Mouse (Mus musculus) brown adipose tissue, adult 24 weeks (tissue): ENCODE measurements around the gene Il11ra1. TPM values are rescaled to one million over a fixed set of nuclear protein-coding genes. Genes with fewer than 3 reads are reported as not detected.
A peak's percentile ranks its signal among the peaks of the same experiment; 100 is the strongest.

Experiments
- H3K27ac ChIP-seq: fragments of 200-500 bp; replicated peaks from 2 replicates; pipeline ENCODE4 v1.5.1; 2012; ENCODE audit warnings: low read depth, mild to moderate bottlenecking, low read length
- H3K4me1 ChIP-seq: fragments of 200-500 bp; 2 replicates; pipeline ENCODE4 v1.6.1; 2012; ENCODE audit warnings: low read length, mixed read lengths; ENCODE audit not compliant: control insufficient read depth, insufficient read depth, insufficient read length
- H3K4me3 ChIP-seq: fragments of 200-500 bp; 2 replicates; pipeline ENCODE4 v1.5.1; 2012; ENCODE audit warnings: low read depth, mild to moderate bottlenecking, low read length, moderate library complexity; ENCODE audit not compliant: insufficient read depth
- polyA plus RNA-seq: library from polyadenylated mRNA; stranded (reverse); fragments of >200 nt; gene quantifications from 2 replicates; pipeline ENCODE4 v1.2.4, GENCODE M21; 2012; ENCODE audit not compliant: missing spikeins, insufficient read depth, insufficient read length

The Il11ra1 gene
- polyA plus RNA-seq, 1 experiment: 56.1 TPM

DNA sequence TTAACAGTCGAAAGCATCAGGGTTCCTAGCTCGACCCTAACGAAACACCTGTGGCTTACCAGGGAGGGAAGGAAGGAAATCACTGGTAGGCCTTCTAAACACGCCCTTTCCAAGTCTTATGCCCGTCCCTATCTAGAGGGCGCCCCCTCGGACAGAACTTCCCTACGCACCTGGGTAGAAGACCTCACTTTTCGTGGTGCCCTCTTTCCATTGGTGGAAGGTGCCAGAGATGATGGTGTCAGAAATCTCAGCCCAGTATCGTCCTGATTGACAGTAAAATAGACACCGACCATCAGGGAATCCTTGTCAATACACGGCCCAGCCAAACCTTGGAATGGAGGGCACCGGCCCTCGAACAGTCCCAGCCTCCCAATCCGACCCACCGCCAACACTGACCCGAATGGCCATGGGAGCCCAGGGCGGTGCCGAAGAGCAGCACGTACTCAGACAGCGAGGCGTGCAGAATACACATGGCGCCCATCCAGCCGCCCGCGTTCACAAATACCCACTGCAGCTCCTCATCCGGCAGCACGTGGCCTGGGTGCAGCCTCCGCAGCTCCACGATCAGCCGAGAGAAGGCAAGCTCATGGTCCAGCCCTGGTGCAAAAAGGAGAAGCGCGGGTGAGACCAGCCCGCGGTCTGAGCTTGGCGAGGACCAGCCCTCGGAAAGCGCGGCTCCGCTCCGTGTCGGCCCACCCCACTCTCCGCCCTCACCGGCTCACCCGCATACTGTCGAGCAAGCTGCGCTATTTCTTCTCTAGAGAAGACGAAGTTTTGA, 40.8 kb downstream of the Il11ra1 start:
- H3K4me1 ChIP-seq: peaks cover 8% of the 10 kb centered on the region; the same call in 1 of the 2 replicates
- peak overlapping the region; percentile 93 for H3K4me3 ChIP-seq
- H3K27ac ChIP-seq: peak overlapping the region; percentile 77

GRCm38 (mm10) chr4:41741158-41741560, 41.4 kb downstream of the Il11ra1 start:
- Histone ChIP-seq H3K4me3 (peak overlapping the region; percentile 93), H3K4me1 (peaks cover 8% of the 10 kb centered on the region; the same call in 1 of the 2 replicates), H3K27ac (peak overlapping the region; percentile 77)

DNA sequence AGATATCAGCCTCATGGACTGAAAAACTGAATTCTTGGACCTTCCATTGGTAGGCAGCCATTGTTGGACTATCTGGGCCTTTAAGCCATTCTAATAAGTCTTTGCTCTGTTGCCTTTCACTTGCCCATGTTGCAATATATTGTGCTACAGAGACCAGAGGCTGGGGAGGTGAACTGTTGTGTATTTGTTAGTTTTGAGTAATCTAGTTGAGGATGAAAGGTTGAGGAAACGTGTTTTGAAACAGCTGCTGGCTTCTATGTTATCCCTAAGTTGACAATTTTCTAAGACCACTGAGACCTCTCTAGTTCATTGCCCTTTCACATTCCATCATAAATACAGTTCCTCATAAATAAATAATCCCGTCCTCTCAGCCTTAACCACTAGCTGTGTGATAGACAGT, 44.3 kb downstream of the Il11ra1 start:
- peaks cover 8% of the 10 kb centered on the region; the same call in 1 of the 2 replicates for H3K4me1 ChIP-seq
- no peak overlapping the region for H3K4me3 ChIP-seq
- H3K27ac ChIP-seq: no peak overlapping the region

- Histone ChIP-seq H3K4me1 (peaks cover 6% of the 10 kb centered on the region; the same call in 1 of the 2 replicates), H3K4me3 (no peak overlapping the region), H3K27ac (no peak overlapping the region)
Measured at GRCm38 (mm10) chr4:41745021-41745420, 45.2 kb downstream of the Il11ra1 start.

DNA sequence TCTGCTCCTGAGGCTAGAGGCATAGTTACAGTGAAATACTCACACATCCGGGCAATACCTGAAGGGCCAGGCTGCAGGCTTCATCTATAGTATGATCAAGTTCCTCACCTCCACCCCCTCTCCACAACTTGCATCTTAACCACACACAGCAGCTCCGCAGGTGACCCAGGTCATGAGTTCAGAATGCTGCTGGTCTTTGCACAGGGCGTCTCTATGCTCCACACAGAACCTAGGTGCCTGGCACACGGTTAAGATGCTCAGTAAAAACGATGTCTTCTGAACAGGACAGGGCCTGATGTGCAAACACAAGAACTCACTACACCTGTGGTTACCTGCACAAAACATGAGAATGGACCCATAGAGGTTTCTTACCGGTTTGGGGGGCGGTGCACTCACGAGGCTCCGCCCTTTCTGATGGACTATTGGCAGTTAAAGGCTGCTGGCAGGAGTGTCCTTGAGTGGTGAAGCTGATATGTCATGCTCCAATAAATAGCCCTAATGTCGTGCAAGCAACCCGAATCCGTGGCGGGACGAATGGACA, 55.1 kb downstream of the Il11ra1 start, which contains the start of gene Galt:
Galt (plus strand) TSS at position 432 of the 541 bp plus-strand sequence.
- Histone ChIP-seq H3K4me3 (peak within 1 kb of the TSS; percentile 81), H3K27ac (peak within 1 kb of the TSS; percentile 90), H3K4me1 (peaks cover 3% of the 10 kb centered on the region; the same call in 1 of the 2 replicates)

- Histone ChIP-seq H3K4me3 (peak within 1 kb of the TSS; percentile 81), H3K27ac (peak within 1 kb of the TSS; percentile 90), H3K4me1 (peaks cover 3% of the 10 kb centered on the region; the same call in 1 of the 2 replicates)
Measured at GRCm38 (mm10) chr4:41755338-41756305, 55.8 kb downstream of the Il11ra1 start, which contains the start of gene Sigmar1. Gene Sigmar1 (minus strand): TSS chr4:41756157.

- Histone ChIP-seq H3K4me1 (peaks cover 8% of the 10 kb centered on the region), H3K27ac (no peak overlapping the region), H3K4me3 (peak overlapping the region; percentile 81)
Measured at GRCm38 (mm10) chr4:41756440-41756839, 56.7 kb downstream of the Il11ra1 start.

DNA sequence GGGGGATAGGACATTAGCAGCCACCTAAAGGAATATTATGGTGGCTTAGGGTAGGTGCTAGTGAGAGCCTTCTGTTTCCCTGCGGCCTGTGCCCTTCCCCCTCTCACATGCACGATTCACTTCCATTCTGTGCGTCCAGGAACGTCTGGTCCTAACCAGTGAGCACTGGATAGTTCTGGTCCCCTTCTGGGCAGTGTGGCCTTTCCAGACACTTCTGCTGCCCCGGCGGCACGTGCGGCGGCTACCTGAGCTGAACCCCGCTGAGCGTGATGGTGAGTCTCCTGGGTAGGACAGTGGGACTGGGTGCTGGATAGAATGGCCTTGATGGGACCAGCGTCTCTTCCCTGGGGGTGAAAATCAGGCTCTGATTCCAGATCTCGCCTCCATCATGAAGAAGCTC, 57.5 kb downstream of the Il11ra1 start:
- Histone ChIP-seq H3K4me1 (peaks cover 8% of the 10 kb centered on the region), H3K4me3 (no peak overlapping the region), H3K27ac (no peak overlapping the region)

DNA sequence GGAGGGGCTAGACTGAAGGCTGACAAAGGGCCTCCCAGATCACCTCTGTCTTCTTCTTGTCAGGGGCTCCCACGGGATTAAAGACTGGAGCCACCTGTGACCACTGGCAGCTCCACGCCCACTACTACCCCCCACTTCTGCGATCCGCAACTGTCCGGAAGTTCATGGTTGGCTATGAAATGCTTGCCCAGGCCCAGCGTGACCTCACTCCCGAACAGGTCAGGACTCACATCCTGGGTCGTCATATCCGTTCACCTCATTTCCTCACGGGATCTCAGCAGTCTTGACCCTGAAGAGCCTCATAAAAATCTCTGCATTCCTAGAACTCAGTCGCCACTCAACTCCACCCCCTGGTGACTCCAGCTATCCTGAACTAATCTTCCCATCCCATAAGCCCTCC, 58.2 kb downstream of the Il11ra1 start:
- peaks cover 10% of the 10 kb centered on the region for H3K4me1 ChIP-seq
- H3K27ac ChIP-seq: no peak overlapping the region
- H3K4me3 ChIP-seq: no peak overlapping the region

DNA sequence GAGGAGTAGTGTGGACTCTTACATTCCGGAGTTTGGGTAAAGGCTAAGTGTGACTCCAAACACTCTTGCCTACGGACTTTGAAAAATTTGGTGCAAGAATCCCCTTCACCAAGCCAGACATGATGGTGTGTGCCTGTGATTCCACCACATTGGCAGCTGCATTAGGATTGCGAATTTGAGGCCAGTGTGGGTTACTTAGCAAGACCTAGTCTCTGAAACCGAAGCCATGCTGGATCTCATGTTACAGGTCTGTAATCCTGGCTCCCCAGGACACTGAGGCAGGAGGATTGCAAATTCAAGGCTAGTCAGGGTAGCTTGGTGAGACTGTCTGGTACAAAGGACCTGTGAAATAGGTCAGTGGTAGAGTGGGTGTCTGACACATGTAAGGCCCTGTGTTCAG, 58.9 kb downstream of the Il11ra1 start:
- peaks cover 10% of the 10 kb centered on the region for H3K4me1 ChIP-seq
- H3K27ac ChIP-seq: no peak overlapping the region
- no peak overlapping the region for H3K4me3 ChIP-seq

DNA sequence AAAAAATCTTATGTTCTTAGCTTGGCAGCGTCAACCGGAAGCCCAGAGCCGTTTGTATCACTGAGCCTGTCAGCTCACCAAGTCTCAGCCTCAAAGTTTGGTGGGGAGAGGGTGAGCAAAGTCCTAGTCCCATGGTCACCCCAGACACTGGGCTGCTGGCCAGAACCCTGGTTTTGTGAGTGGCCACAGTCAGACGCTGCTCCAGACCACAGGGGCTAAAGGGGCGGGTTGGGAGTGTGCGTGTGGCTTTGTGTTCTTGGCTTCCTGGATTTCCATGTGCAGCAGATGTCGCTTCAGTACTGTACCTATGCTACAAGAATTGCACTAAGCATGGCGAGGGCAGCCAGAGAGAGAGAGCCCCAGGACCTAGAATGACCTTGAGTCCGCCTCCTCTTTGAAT, 59.4 kb downstream of the Il11ra1 start:
- H3K4me1 ChIP-seq: peaks cover 10% of the 10 kb centered on the region

GRCm38 (mm10) chr4:41759656-41760287, 60.0 kb downstream of the Il11ra1 start:
- H3K27ac ChIP-seq: peak overlapping the region; percentile 69
- peaks cover 9% of the 10 kb centered on the region for H3K4me1 ChIP-seq
- H3K4me3 ChIP-seq: peak overlapping the region; percentile 31; the same call in 1 of the 2 replicates

More for the DNA sequence above, 59.4 kb downstream of the Il11ra1 start:
- Histone ChIP-seq H3K4me3 (no peak overlapping the region), H3K27ac (peak overlapping the region; percentile 69)

DNA sequence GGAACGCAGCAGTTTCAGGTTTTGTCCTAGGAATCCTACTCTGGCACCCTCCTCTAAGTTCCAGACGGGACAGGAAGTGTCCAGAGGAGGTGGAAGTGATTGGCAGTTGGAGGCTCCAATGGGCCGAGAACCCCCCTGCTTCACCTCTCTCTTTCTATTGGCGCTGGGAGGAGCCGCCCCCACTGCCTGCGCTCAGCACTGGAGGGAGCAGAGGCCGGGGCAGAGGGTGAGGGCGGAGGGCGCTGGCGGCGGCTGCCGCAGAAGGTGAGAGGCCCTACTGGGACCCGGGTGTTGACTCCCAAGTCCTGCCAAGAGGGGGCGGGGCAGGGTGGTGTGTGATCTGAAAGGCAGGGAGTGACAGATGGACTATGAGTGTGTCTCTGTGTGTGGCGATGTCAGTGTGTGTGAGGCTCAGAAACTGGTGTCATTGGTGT, 60.5 kb downstream of the Il11ra1 start:
- peak overlapping the region; percentile 69 for H3K27ac ChIP-seq
- peaks cover 7% of the 10 kb centered on the region for H3K4me1 ChIP-seq
- H3K4me3 ChIP-seq: peak overlapping the region; percentile 63

- Histone ChIP-seq H3K4me1 (peaks cover 7% of the 10 kb centered on the region), H3K27ac (peak overlapping the region; percentile 50), H3K4me3 (peak overlapping the region; percentile 63)
Measured at GRCm38 (mm10) chr4:41760911-41761310, 61.1 kb downstream of the Il11ra1 start.
